Mouse (Mus musculus) MEL (cell line): Measurements from ENCODE around the gene Met. TPM values are rescaled to one million over a fixed set of nuclear protein-coding genes. Genes with fewer than 3 reads are reported as not detected.

ENCODE experiments used
- DNase-seq: peaks from one replicate; pipeline ENCODE4 v3.0.0; 2011; ENCODE audit warnings: low read depth, low spot score
- H3K27ac ChIP-seq: 2 replicates; pipeline ENCODE4 v1.5.1; 2012; ENCODE audit warnings: low read depth, mild to moderate bottlenecking, control low read depth, low read length, moderate library complexity; ENCODE audit not compliant: control insufficient read depth
- H3K27me3 ChIP-seq, 2 experiments: fragments of 150-350 bp in 1 of 2; sonication (generic) in 1 of 2; 2 replicates each; pipeline ENCODE4 v1.6.1; 2012; ENCODE audit warnings: low read length in 2 of 2, mild to moderate bottlenecking in 2 of 2, improper control_type of control experiment in 1 of 2, moderate library complexity in 1 of 2; ENCODE audit not compliant: insufficient read depth in 2 of 2, control insufficient read depth in 1 of 2
- H3K36me3 ChIP-seq, 2 experiments: 2 replicates each; pipeline ENCODE4 v1.6.1; 2012 to 2014; ENCODE audit warnings: low read length in 2 of 2, improper control_type of control experiment in 1 of 2, inconsistent platforms in 1 of 2, mild to moderate bottlenecking in 1 of 2; ENCODE audit not compliant: insufficient read depth in 2 of 2, control insufficient read depth in 1 of 2
- H3K4me1 ChIP-seq, 2 experiments: fragments of 150-350 bp in 1 of 2; sonication (generic) in 1 of 2; 2 replicates each; pipeline ENCODE4 v1.6.1; 2012; ENCODE audit warnings: low read length in 2 of 2, improper control_type of control experiment in 1 of 2, mild to moderate bottlenecking in 1 of 2; ENCODE audit not compliant: insufficient read depth in 2 of 2, control insufficient read depth in 1 of 2
- H3K4me3 ChIP-seq, 2 experiments: fragments of 150-350 bp in 1 of 2; sonication (generic) in 1 of 2; 2 replicates each; pipeline ENCODE4 v1.5.1; 2012; ENCODE audit warnings: low read depth in 2 of 2, low read length in 2 of 2, mild to moderate bottlenecking in 2 of 2, moderate library complexity in 2 of 2, control low read depth in 1 of 2, improper control_type of control experiment in 1 of 2; ENCODE audit not compliant: control insufficient read depth in 1 of 2, insufficient read depth in 1 of 2
- H3K79me2 ChIP-seq: 2 replicates; pipeline ENCODE4 v1.6.1; 2012; ENCODE audit warnings: mild to moderate bottlenecking, low read length, moderate library complexity; ENCODE audit not compliant: control insufficient read depth, poor library complexity, insufficient read depth
- H3K9ac ChIP-seq: 2 replicates; pipeline ENCODE4 v1.6.1; 2012; ENCODE audit warnings: low read depth, mild to moderate bottlenecking, control low read depth, low read length, moderate library complexity; ENCODE audit not compliant: control insufficient read depth, poor library complexity, severe bottlenecking
- H3K9me3 ChIP-seq: fragments of 150-350 bp; sonication (generic); replicated peaks from 2 replicates; pipeline ENCODE4 v1.6.1; 2012; ENCODE audit warnings: mild to moderate bottlenecking, low read length, improper control_type of control experiment, moderate library complexity; ENCODE audit not compliant: insufficient read depth
- BHLHE40 ChIP-seq: IDR thresholded peaks from 2 replicates; pipeline ENCODE4 v1.6.1; 2012; ENCODE audit warnings: low read depth, mild to moderate bottlenecking, inconsistent platforms, low read length, improper control_type of control experiment, borderline replicate concordance
- CHD1 ChIP-seq: IDR thresholded peaks from 2 replicates; pipeline ENCODE4 v1.6.1; 2012; ENCODE audit warnings: low read depth, mild to moderate bottlenecking, inconsistent platforms, low read length, improper control_type of control experiment
- CHD2 ChIP-seq: IDR thresholded peaks from 2 replicates; pipeline ENCODE4 v1.6.1; 2011; ENCODE audit warnings: low read length, improper control_type of control experiment
- E2F4 ChIP-seq: IDR thresholded peaks from 2 replicates; pipeline ENCODE4 v1.6.1; 2011; ENCODE audit warnings: low read depth, low read length, improper control_type of control experiment, borderline replicate concordance
- ETS1 ChIP-seq: IDR thresholded peaks from 2 replicates; pipeline ENCODE4 v1.6.1; 2012; ENCODE audit warnings: low read depth, mild to moderate bottlenecking, inconsistent platforms, low read length, improper control_type of control experiment, moderate library complexity
- GABPA ChIP-seq: IDR thresholded peaks from 2 replicates; pipeline ENCODE4 v1.6.1; 2012; ENCODE audit warnings: low read depth, mild to moderate bottlenecking, inconsistent platforms, low read length, improper control_type of control experiment, moderate library complexity
- GATA1 ChIP-seq: IDR thresholded peaks from 2 replicates; pipeline ENCODE4 v1.6.1; 2011; ENCODE audit warnings: low read depth, low read length, improper control_type of control experiment
- HCFC1 ChIP-seq: IDR thresholded peaks from 2 replicates; pipeline ENCODE4 v1.6.1; 2012; ENCODE audit warnings: low read depth, mild to moderate bottlenecking, inconsistent platforms, low read length, improper control_type of control experiment, moderate library complexity
- JUND ChIP-seq: IDR thresholded peaks from 2 replicates; pipeline ENCODE4 v1.6.1; 2011; ENCODE audit warnings: low read depth, mild to moderate bottlenecking, improper control_type of control experiment, low read length
- KAT2A ChIP-seq: conservative IDR thresholded peaks from 2 replicates; pipeline ENCODE4 v1.6.1; 2012; ENCODE audit warnings: low read depth, low read length, improper control_type of control experiment, inconsistent platforms
- MAX ChIP-seq: IDR thresholded peaks from 2 replicates; pipeline ENCODE4 v1.6.1; 2011; ENCODE audit warnings: low read length, improper control_type of control experiment
- MAZ ChIP-seq: IDR thresholded peaks from 2 replicates; pipeline ENCODE4 v1.6.1; 2012; ENCODE audit warnings: low read depth, mild to moderate bottlenecking, inconsistent platforms, low read length, improper control_type of control experiment
- MEF2A ChIP-seq: IDR thresholded peaks from 2 replicates; pipeline ENCODE4 v1.6.1; 2014; ENCODE audit warnings: low read depth, mild to moderate bottlenecking, inconsistent platforms, low read length, improper control_type of control experiment; ENCODE audit not compliant: poor library complexity, insufficient replicate concordance, severe bottlenecking; ENCODE audit errors: extremely low read depth
- MXI1 ChIP-seq: IDR thresholded peaks from 2 replicates; pipeline ENCODE4 v1.6.1; 2011; ENCODE audit warnings: mild to moderate bottlenecking, low read depth, low read length, improper control_type of control experiment
- MYC ChIP-seq: IDR thresholded peaks from 2 replicates; pipeline ENCODE4 v1.6.1; 2011; ENCODE audit warnings: low read depth, mild to moderate bottlenecking, low read length, improper control_type of control experiment, moderate library complexity
- NRF1 ChIP-seq: IDR thresholded peaks from 2 replicates; pipeline ENCODE4 v1.6.1; 2014; ENCODE audit warnings: low read depth, mild to moderate bottlenecking, inconsistent platforms, low read length, improper control_type of control experiment, moderate library complexity; ENCODE audit not compliant: poor library complexity, insufficient read depth, severe bottlenecking
- POLR2A ChIP-seq, 2 experiments: IDR thresholded peaks; 2 replicates each; pipeline ENCODE4 v1.6.1; 2011 to 2012; ENCODE audit warnings: low read length in 2 of 2, mild to moderate bottlenecking in 2 of 2, control low read depth in 1 of 2, improper control_type of control experiment in 1 of 2, low read depth in 1 of 2, moderate library complexity in 1 of 2; ENCODE audit not compliant: control insufficient read depth in 1 of 2, insufficient read depth in 1 of 2, poor library complexity in 1 of 2
- POLR2AphosphoS5 ChIP-seq: IDR thresholded peaks from 2 replicates; pipeline ENCODE4 v1.6.1; 2012; ENCODE audit warnings: low read depth, borderline replicate concordance, mild to moderate bottlenecking, inconsistent platforms, low read length, moderate library complexity, mixed read lengths
- SMC3 ChIP-seq: IDR thresholded peaks from 2 replicates; pipeline ENCODE4 v1.6.1; 2011; ENCODE audit warnings: low read depth, low read length, improper control_type of control experiment
- TBP ChIP-seq: IDR thresholded peaks from 2 replicates; pipeline ENCODE4 v1.8.0; 2011; ENCODE audit warnings: low read depth, low read length, improper control_type of control experiment
- ZC3H11A ChIP-seq: IDR thresholded peaks from 2 replicates; pipeline ENCODE4 v1.6.1; 2012; ENCODE audit warnings: low read depth, mild to moderate bottlenecking, inconsistent platforms, low read length, improper control_type of control experiment
- ZMIZ1 ChIP-seq: IDR thresholded peaks from 2 replicates; pipeline ENCODE4 v1.6.1; 2012; ENCODE audit warnings: low read depth, mild to moderate bottlenecking, inconsistent platforms, low read length, improper control_type of control experiment, moderate library complexity
- ZNF384 ChIP-seq: IDR thresholded peaks from 2 replicates; pipeline ENCODE4 v1.6.1; 2012; ENCODE audit warnings: low read depth, mild to moderate bottlenecking, inconsistent platforms, low read length, improper control_type of control experiment
- polyA plus RNA-seq, 2 experiments: library from polyadenylated mRNA; stranded (reverse) in 1 of 2; unstranded in 1 of 2; fragments of >175 nt in 1 of 2; fragments of >200 nt in 1 of 2; gene quantifications; 2 replicates each; pipeline versions ENCODE4 v1.2.1 to v1.2.4; 2012; ENCODE audit warnings: low replicate concordance in 2 of 2, low read depth in 1 of 2; ENCODE audit not compliant: insufficient read length in 2 of 2, insufficient read depth in 1 of 2, missing spikeins in 1 of 2
- total RNA-seq: library from RNA; depleted of rRNA; stranded (reverse); fragments of 300-350 nt; gene quantifications from 2 replicates; pipeline ENCODE4 v1.2.3, GENCODE M21; 2012

Gene Met
- total and polyA plus RNA-seq, 3 experiments, result not detected

DNA sequence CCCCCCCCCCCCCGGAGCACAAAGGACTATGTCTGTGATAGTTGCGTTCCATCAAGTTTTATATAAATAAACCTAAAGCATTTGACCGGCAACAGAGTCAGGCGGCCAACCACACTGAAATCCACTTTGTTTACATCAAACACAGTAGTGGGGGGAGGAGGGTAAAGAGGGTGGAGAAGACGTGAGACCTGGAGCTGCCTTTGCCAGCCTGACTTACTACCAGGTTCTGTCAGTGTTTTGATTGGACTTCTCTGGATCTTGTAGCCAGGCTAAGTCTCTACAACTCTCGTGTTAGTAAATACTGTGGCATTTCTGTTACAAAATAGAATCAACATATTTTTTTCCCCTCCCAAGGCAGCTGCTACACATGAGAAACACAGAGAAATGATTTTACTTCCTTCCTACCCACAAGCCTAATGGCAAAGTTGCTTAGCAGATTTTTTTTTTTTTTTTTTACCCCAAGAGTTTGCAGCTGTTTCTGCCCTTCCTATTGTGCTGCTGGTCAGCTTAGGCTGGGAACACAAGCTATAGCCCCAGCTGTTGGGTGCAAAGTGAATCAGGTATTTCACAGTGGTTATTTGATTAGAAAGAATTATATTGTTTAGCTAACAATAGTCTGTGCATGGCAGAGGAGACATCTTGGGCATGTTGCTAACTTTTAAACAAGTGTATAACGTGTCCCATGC is 52.3 kb downstream of the Met start:
- no peak for DNase-seq
- Histone ChIP-seq H3K9ac (no peak overlapping the region), H3K9me3 (no peaks in the 10 kb centered on the region), H3K36me3 (no peaks in the 10 kb centered on the region), H3K79me2 (no peaks in the 10 kb centered on the region), H3K4me1 (no peaks in the 10 kb centered on the region), H3K4me3 (no peak overlapping the region), H3K27ac (no peak overlapping the region), H3K27me3 (no peaks in the 10 kb centered on the region; a peak in 2 of 4 replicates)
- TF ChIP-seq E2F4, result no peak
- TF ChIP-seq MAX, result no peak
- TF ChIP-seq ZNF384, result no peak
- no peak for TF ChIP-seq ZMIZ1
- TF ChIP-seq CHD1, result no peak
- TF ChIP-seq POLR2A (IDR thresholded peaks at IDR 0.05; ENCODE audit: control insufficient read depth in 1 of 2, insufficient read depth in 1 of 2, low read depth in 1 of 2, low read length in 2 of 2, poor library complexity in 1 of 2), result no peak
- TF ChIP-seq MYC, result no peak
- TF ChIP-seq MAZ, result no peak
- no peak for TF ChIP-seq CHD2
- TF ChIP-seq ETS1, result no peak

DNA sequence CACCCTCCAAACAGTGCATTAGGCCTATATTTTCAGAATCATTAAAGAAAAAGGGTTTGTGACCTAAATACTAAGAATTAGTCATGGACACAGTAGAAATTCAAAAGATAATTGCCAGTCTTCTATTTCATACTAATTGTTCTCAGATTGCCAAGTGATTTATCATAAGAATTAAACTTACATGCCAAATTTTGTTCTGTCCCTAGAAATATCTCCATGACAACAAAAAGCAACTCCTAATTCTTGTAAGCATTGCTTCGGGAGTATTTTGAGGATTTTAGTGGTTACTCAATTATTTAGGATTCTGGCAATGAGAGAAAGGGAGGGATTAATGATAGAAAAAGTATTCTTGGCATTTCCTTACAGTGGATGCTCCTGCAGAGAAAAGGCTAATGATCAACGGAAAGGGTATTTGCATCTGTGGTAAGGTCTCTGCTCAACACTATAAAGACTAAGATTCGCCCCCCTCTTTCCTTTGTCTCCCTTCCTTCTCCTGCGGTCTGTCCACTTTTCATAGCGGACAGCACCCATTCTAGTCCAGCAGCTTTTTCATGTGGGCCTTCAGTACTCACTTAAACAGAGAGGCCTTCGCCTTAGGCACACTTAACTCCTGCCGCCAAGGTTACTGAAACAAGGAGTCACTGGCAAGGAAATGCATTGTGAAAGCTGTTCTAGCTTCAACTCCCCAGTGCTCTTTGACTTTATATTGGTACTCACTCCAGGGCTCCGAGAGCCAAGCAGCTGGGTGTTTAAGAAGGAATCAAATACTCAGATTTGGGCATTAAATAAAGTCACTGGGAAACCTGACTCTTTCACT is 58.5 kb downstream of the Met start:
- Histone ChIP-seq H3K79me2 (no peaks in the 10 kb centered on the region), H3K27me3 (no peaks in the 10 kb centered on the region; a peak in 2 of 4 replicates), H3K9me3 (no peaks in the 10 kb centered on the region), H3K9ac (no peak overlapping the region), H3K36me3 (no peaks in the 10 kb centered on the region), H3K27ac (no peak overlapping the region), H3K4me3 (no peak overlapping the region), H3K4me1 (no peaks in the 10 kb centered on the region)
- no peak for DNase-seq
- no peak for TF ChIP-seq HCFC1
- no peak for TF ChIP-seq MXI1
- TF ChIP-seq ETS1, result no peak
- TF ChIP-seq SMC3, result no peak
- TF ChIP-seq ZC3H11A, result no peak
- TF ChIP-seq POLR2AphosphoS5, result no peak
- TF ChIP-seq ZMIZ1, result no peak
- no peak for TF ChIP-seq KAT2A
- no peak for TF ChIP-seq JUND
- TF ChIP-seq ZNF384, result no peak
- TF ChIP-seq CHD1, result no peak
- no peak for TF ChIP-seq MEF2A
- no peak for TF ChIP-seq MAX
- no peak for TF ChIP-seq NRF1
- TF ChIP-seq GATA1, result no peak
- no peak for TF ChIP-seq TBP
- no peak for TF ChIP-seq GABPA
- no peak for TF ChIP-seq BHLHE40
